Mouse (Mus musculus): ENCODE results near the gene Ust.

The Ust gene

GRCm38 (mm10) chr10:8189331-8189981 lies 329.2 kb downstream of the Ust start:
- in situ Hi-C loops (cut with MboI, MseI): no loop called here

- in situ Hi-C loops (cut with MboI, MseI): no loop called here
Observed at GRCm38 (mm10) chr10:8185586-8185985, 333.0 kb downstream of the Ust start.

- in situ Hi-C loops (cut with MboI, MseI): no loop called here
Observed at GRCm38 (mm10) chr10:8184711-8185110, 333.9 kb downstream of the Ust start.

- in situ Hi-C loops (cut with MboI, MseI): no loop called here
Observed at GRCm38 (mm10) chr10:8183171-8183570, 335.5 kb downstream of the Ust start.

GRCm38 (mm10) chr10:8181596-8182185 lies 336.9 kb downstream of the Ust start:
- in situ Hi-C loops (cut with MboI, MseI): no loop called here

GRCm38 (mm10) chr10:8177618-8178017 lies 341.0 kb downstream of the Ust start:
- in situ Hi-C loops (cut with MboI, MseI): no loop called here

GRCm38 (mm10) chr10:8176351-8177053 lies 342.1 kb downstream of the Ust start:
- in situ Hi-C loops (cut with MboI, MseI): no loop called here

- in situ Hi-C loops (cut with MboI, MseI): no loop called here
Observed at GRCm38 (mm10) chr10:8176008-8176350, 342.6 kb downstream of the Ust start.

- in situ Hi-C loops (cut with MboI, MseI): no loop called here
Observed at GRCm38 (mm10) chr10:8174697-8175096, 343.9 kb downstream of the Ust start.

GRCm38 (mm10) chr10:8174230-8174629 lies 344.4 kb downstream of the Ust start:
- in situ Hi-C loops (cut with MboI, MseI): no loop called here

GRCm38 (mm10) chr10:8173032-8173431 lies 345.6 kb downstream of the Ust start:
- in situ Hi-C loops (cut with MboI, MseI): no loop called here

- in situ Hi-C loops (cut with MboI, MseI): no loop called here
Observed at GRCm38 (mm10) chr10:8171556-8171955, 347.1 kb downstream of the Ust start.

Data from T-helper 17 cell (primary cell).